Mouse (Mus musculus): ENCODE data around the gene Adamts7.

GRCm38 (mm10) chr9:90169965-90170364 is 7.1 kb downstream of the Adamts7 start:
- TF ChIP-seq CTCF (IDR thresholded peaks at IDR 0.05; ENCODE audit: low read depth), result no peak
- no peak for TF ChIP-seq EP300 (optimal IDR thresholded peaks at IDR 0.05)
